Mouse (Mus musculus) liver, embryonic 14.5 days (tissue): ENCODE measurements at regions not wholly inside any gene's neighbourhood (a gene's known extent, or its start where the extent isn't known, plus 50 kb on each side); places are given as distances from the start of the nearest gene placed in this dataset.

Experiments used
- ATAC-seq: fragments of 200-750 bp; cut with Nextera tagmentation; 2 replicates; pipeline ENCODE4 v1.8.0; 2017; ENCODE audit warnings: moderate number of reproducible peaks, mild to moderate bottlenecking, moderate library complexity; ENCODE audit not compliant: insufficient read depth
- DNase-seq, 3 experiments: peaks; one replicate each; pipeline ENCODE4 v3.0.0-alpha.2; 2012 to 2013; ENCODE audit warnings: low read depth in 3 of 3, low spot score in 3 of 3
- H3K27ac ChIP-seq: fragments of 300-500 bp; sonication (generic); 2 replicates; pipeline ENCODE4 v1.5.1; 2014; ENCODE audit warnings: moderate library complexity, mild to moderate bottlenecking, control low read depth, inconsistent platforms
- H3K27me3 ChIP-seq: fragments of 300-500 bp; sonication (generic); 2 replicates; pipeline ENCODE4 v1.6.1; 2014; ENCODE audit warnings: mild to moderate bottlenecking, low read length, moderate library complexity; ENCODE audit not compliant: control insufficient read depth, insufficient read depth
- H3K36me3 ChIP-seq: fragments of 300-500 bp; sonication (generic); replicated peaks from 2 replicates; pipeline ENCODE4 v1.6.1; 2014; ENCODE audit warnings: low read depth; ENCODE audit not compliant: control insufficient read depth, insufficient read depth
- H3K4me1 ChIP-seq, 2 experiments: fragments of 200-500 bp in 1 of 2; fragments of 300-500 bp in 1 of 2; sonication (generic) in 1 of 2; replicated peaks; 2 replicates each; pipeline ENCODE4 v1.6.1; 2012 to 2014; ENCODE audit warnings: antibody characterized with exemption in 1 of 2, inconsistent platforms in 1 of 2, low read length in 1 of 2; ENCODE audit not compliant: control insufficient read depth in 2 of 2, insufficient read depth in 2 of 2
- H3K4me2 ChIP-seq: fragments of 300-500 bp; sonication (generic); 2 replicates; pipeline ENCODE4 v1.6.1; 2014; ENCODE audit warnings: low read depth, mild to moderate bottlenecking, control low read depth, moderate library complexity
- H3K4me3 ChIP-seq, 2 experiments: fragments of 200-500 bp in 1 of 2; fragments of 300-500 bp in 1 of 2; sonication (generic) in 1 of 2; 2 replicates each; pipeline ENCODE4 v1.5.1; 2012 to 2014; ENCODE audit warnings: low read depth in 2 of 2, low read length in 2 of 2, mild to moderate bottlenecking in 2 of 2, control low read depth in 1 of 2, inconsistent platforms in 1 of 2, moderate library complexity in 1 of 2; ENCODE audit not compliant: insufficient read depth in 1 of 2
- H3K9ac ChIP-seq: fragments of 300-500 bp; sonication (generic); replicated peaks from 2 replicates; pipeline ENCODE4 v1.6.1; 2014; ENCODE audit warnings: mild to moderate bottlenecking, control low read depth, moderate library complexity
- H3K9me3 ChIP-seq: fragments of 300-500 bp; sonication (generic); 2 replicates; pipeline ENCODE4 v1.6.1; 2016; ENCODE audit warnings: low read length, mixed read lengths; ENCODE audit not compliant: control insufficient read depth
- CTCF ChIP-seq: IDR thresholded peaks from 2 replicates; pipeline ENCODE4 v1.5.1; 2016; ENCODE audit warnings: antibody characterized with exemption, low read depth, control low read depth
- EP300 ChIP-seq: IDR thresholded peaks from 2 replicates; pipeline ENCODE4 v1.6.1; 2016; ENCODE audit warnings: antibody characterized with exemption, low read depth
- WGBS: fragments of 180-500 bp; shearing (Covaris S2); extraction: QIAGEN DNeasy Blood & Tissue Kit; methylation state at CpG from one replicate; pipeline ENCODE4 v1.1.7; 2014; ENCODE audit not compliant: insufficient replicate concordance; 5-methylcytosine and 5-hydroxymethylcytosine counted together

DNA sequence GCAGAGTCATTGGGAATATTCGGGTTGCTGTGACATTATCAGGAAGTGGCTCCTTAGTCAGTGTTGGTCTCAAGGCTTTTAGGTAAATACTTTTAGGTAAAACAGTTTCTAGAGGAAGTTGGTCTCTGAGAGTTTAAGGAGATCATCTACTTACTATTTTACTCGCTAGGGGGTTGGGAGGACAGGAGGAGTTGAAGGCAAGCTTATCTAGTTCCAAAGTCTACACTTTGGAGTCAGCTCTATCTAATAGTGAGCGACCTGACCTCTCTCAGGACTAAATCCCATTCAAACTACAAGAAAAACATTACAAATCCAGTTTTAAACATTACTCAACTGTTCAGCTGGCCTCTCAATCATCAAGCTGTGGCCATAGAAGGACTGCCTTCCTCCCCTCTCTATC is 287.1 kb downstream of the Maf start:
- 28% methylated on average over 3 of the region's 3 CpGs for WGBS

GRCm38 (mm10) chr8:115420131-115420530 is 287.5 kb downstream of the Maf start:
- TF ChIP-seq CTCF = no peak
- TF ChIP-seq EP300 = no peak
- H3K27me3 ChIP-seq = no peaks in the 10 kb centered on the region
- no peaks in the 10 kb centered on the region for H3K36me3 ChIP-seq
- 32% methylated on average over 6 of the region's 6 CpGs for WGBS
- DNase-seq (no peak), ATAC-seq (no peak)
- H3K4me1 ChIP-seq = peaks cover 0 to 2% of the 10 kb centered on the region in 2 experiments; a peak in 1 of 4 replicates
- no peaks in the 10 kb centered on the region for H3K9me3 ChIP-seq
- H3K4me2 ChIP-seq = no peak overlapping the region
- H3K9ac ChIP-seq = no peak overlapping the region
- no peak overlapping the region for H3K4me3 ChIP-seq
- H3K27ac ChIP-seq = no peak overlapping the region

More for the DNA sequence above, 287.1 kb downstream of the Maf start:
- DNase-seq = no peak
- Histone ChIP-seq H3K27ac (no peak overlapping the region), H3K36me3 (no peaks in the 10 kb centered on the region), H3K4me1 (peaks cover 0 to 2% of the 10 kb centered on the region in 2 experiments; a peak in 1 of 4 replicates), H3K27me3 (no peaks in the 10 kb centered on the region), H3K9me3 (no peaks in the 10 kb centered on the region), H3K4me3 (no peak overlapping the region), H3K9ac (no peak overlapping the region), H3K4me2 (no peak overlapping the region)
- no peak for ATAC-seq
- TF ChIP-seq EP300 = no peak
- TF ChIP-seq CTCF = no peak

- Histone ChIP-seq H3K9me3 (no peaks in the 10 kb centered on the region), H3K4me3 (no peak overlapping the region), H3K27ac (no peak overlapping the region), H3K4me1 (peaks cover 0 to 2% of the 10 kb centered on the region in 2 experiments; a peak in 2 of 4 replicates), H3K27me3 (no peaks in the 10 kb centered on the region), H3K9ac (no peak overlapping the region), H3K36me3 (no peaks in the 10 kb centered on the region), H3K4me2 (no peak overlapping the region)
- ATAC-seq (no peak), DNase-seq (no peak)
- WGBS = 55% methylated on average over 6 of the region's 6 CpGs
- no peak for TF ChIP-seq EP300
- TF ChIP-seq CTCF = no peak
These were observed 289.5 kb downstream of the Maf start for GRCm38 (mm10) chr8:115418056-115418455.

DNA sequence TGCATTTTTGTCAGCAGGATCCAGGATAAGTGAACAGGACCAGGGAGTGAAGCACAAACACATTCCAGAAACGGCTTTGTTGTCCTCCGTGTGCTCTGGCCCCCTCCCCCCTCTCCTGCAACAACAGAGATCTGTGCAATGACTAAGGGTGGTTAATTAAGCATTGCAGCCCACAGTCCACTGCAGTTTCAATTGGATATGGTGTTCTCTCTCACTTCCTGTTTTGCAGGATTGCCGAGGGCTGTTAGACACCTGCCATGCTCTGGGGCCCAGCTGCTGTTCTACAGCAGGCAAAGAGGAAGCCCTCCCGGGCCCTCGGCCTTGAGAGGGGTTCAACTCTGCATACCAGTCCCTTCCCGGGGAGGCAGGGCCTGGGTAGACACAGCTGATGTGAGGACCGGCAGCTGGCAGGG is 293.5 kb downstream of the Maf start:
- 7% methylated on average over 7 of the region's 7 CpGs for WGBS
- TF ChIP-seq CTCF (no peak), EP300 (no peak)
- H3K36me3 ChIP-seq = no peaks in the 10 kb centered on the region
- H3K9me3 ChIP-seq = no peaks in the 10 kb centered on the region
- H3K4me1 ChIP-seq = no peaks in the 10 kb centered on the region; a peak in 1 of 4 replicates
- no peak overlapping the region for H3K27ac ChIP-seq
- no peak overlapping the region for H3K4me2 ChIP-seq
- H3K9ac ChIP-seq = no peak overlapping the region
- ATAC-seq = 0 out of 2 replicates have a peak, but pooled peaks have one; percentile 6
- no peaks in the 10 kb centered on the region for H3K27me3 ChIP-seq
- no peak for DNase-seq
- H3K4me3 ChIP-seq = no peak overlapping the region

GRCm38 (mm10) chr8:115411756-115412155 is 295.8 kb downstream of the Maf start:
- Histone ChIP-seq H3K27me3 (no peaks in the 10 kb centered on the region), H3K4me2 (no peak overlapping the region), H3K36me3 (no peaks in the 10 kb centered on the region), H3K9ac (no peak overlapping the region), H3K4me1 (no peaks in the 10 kb centered on the region; a peak in 1 of 4 replicates), H3K27ac (no peak overlapping the region), H3K4me3 (no peak overlapping the region), H3K9me3 (no peaks in the 10 kb centered on the region)
- WGBS = 56% methylated on average over 5 of the region's 5 CpGs
- DNase-seq (no peak), ATAC-seq (no peak)
- TF ChIP-seq EP300 = no peak
- TF ChIP-seq CTCF = no peak
